Mouse (Mus musculus) erythroblast, embryonic 14.5 days (primary cell): ENCODE data around the gene Kat2a. TPM values are rescaled to one million over a fixed set of nuclear protein-coding genes. Genes with fewer than 3 reads are reported as not detected.

Experiments used
- H3K27me3 ChIP-seq: 2 replicates; pipeline ENCODE4 v1.6.1; 2012; ENCODE audit warnings: inconsistent platforms; ENCODE audit not compliant: control insufficient read depth
- H3K36me3 ChIP-seq: 2 replicates; pipeline ENCODE4 v1.6.1; 2012; ENCODE audit warnings: mild to moderate bottlenecking, inconsistent platforms; ENCODE audit not compliant: control insufficient read depth
- H3K4me1 ChIP-seq: 2 replicates; pipeline ENCODE4 v1.6.1; 2012; ENCODE audit warnings: inconsistent platforms; ENCODE audit not compliant: control insufficient read depth
- H3K4me3 ChIP-seq: replicated peaks from 2 replicates; pipeline ENCODE3; 2012; ENCODE audit warnings: moderate library complexity, mild to moderate bottlenecking, inconsistent platforms
- H3K9me3 ChIP-seq: 2 replicates; pipeline ENCODE4 v1.6.1; 2012; ENCODE audit warnings: low read length, inconsistent platforms, mixed read lengths; ENCODE audit not compliant: control insufficient read depth
- GATA1 ChIP-seq: IDR thresholded peaks from 2 replicates; pipeline ENCODE4 v1.6.1; 2012; ENCODE audit warnings: low read length, inconsistent platforms, mixed read lengths
- TAL1 ChIP-seq: IDR thresholded peaks from 3 replicates; pipeline ENCODE4 v1.6.1; 2012; ENCODE audit warnings: low read length, inconsistent platforms, mixed read lengths
- polyA plus RNA-seq: library from polyadenylated mRNA; stranded (reverse); fragments of >175 nt; gene quantifications from 2 replicates; pipeline ENCODE4 v1.2.3, GENCODE M21; 2012

The Kat2a gene
- polyA plus RNA-seq, 1 experiment = 0.77 TPM

DNA sequence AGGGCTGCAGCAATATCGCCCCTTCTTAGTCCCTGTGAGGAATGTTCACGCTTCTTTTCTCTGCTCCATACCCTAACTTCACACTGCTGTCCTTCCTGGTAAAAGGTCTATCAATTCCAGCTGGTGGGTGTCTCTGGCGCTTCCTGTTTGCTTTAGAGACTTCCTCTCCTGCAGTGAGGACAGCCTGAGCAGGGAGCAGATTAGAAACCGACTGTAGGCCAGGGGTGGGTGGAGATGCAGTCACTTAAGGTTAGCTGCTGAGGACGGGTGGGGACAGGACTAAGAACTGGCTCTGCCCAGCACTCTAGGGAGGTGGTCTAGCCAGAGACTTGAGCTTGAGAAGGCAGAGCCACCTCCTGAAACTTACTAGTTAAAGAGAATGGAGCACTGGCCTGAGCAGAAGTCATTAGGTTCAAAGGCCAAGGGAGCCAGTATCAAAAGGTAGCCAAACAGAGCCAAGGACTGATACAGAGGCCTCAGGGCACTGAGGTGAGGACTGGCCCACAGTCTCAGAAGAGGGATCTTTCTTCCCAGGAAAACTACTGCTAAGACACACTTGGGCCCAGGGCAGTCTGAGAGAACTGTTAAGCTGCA is 12.8 kb upstream of the Kat2a start:
- H3K4me3 ChIP-seq = no peak overlapping the region
- H3K36me3 ChIP-seq = peaks cover 95% of the 10 kb centered on the region
- H3K4me1 ChIP-seq = peaks cover 61% of the 10 kb centered on the region
- H3K9me3 ChIP-seq = no peaks in the 10 kb centered on the region
- TF ChIP-seq GATA1 (no peak), TAL1 (no peak)
- H3K27me3 ChIP-seq = no peaks in the 10 kb centered on the region

DNA sequence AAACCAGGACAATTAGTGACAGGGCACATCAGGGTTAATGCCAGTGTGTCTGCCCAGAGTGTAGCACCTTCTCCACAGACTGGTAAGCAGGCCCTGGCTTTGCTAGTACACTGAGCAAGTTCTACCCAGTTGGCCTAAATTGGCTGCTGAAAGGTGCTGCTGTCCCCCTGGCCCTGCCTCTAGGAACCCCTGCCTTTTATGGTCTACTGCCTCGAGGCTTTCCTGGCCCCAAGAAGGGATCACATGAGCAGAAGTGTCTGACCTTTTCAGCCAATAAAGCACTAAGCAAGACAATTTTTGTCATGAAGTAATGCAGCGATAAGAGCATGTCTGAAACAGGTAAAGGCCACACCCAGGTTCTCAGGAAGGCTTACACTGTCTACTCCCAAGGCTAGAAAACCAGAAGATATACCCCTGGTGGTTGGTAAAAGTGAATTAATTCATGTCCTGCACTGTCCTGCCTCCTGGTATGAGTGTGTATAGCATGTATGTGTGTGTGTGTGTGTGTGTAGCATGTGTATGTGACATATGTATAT is 10.3 kb upstream of the Kat2a start:
- Histone ChIP-seq H3K9me3 (no peaks in the 10 kb centered on the region), H3K36me3 (peaks cover 96% of the 10 kb centered on the region), H3K4me1 (peaks cover 61% of the 10 kb centered on the region), H3K4me3 (no peak overlapping the region), H3K27me3 (no peaks in the 10 kb centered on the region)
- TF ChIP-seq TAL1 = no peak
- no peak for TF ChIP-seq GATA1

DNA sequence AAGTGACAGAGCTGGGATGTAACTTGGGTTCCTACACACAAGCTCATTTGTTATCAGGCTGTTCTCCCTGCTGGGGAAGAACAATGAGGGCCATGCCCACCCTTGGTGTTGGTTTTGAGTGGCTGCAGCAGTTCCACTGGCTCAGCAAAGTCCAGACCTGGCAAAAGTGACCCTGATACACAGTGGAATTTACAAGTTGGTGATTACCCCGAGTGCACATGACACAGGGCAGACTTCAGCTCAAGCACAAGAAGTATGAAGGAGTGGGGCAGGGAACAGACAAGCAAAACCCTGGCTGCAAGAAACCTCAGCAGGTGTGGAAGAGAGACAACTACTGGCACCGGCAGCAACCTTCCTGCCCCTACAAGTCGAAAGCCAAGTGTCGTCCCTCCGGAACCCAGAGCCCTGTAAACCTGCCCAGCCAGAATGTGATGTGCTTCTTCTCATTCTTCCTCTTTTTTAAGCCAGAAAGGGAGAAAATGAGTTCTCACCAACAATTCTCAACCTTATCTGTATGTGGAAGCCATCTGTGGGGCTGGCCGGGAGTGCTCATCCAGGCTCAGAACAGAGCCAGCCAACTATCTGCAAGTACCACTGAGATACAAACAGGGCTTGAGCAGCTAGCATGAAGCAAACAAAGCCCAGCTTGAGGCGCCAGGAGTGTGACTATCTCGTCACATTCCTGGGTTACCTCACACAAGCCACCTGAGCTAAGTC is 9.7 kb upstream of the Kat2a start:
- peaks cover 57% of the 10 kb centered on the region for H3K4me1 ChIP-seq
- no peak overlapping the region for H3K4me3 ChIP-seq
- peaks cover 97% of the 10 kb centered on the region for H3K36me3 ChIP-seq
- no peak for TF ChIP-seq GATA1
- TF ChIP-seq TAL1 = no peak
- H3K9me3 ChIP-seq = no peaks in the 10 kb centered on the region
- H3K27me3 ChIP-seq = no peaks in the 10 kb centered on the region

DNA sequence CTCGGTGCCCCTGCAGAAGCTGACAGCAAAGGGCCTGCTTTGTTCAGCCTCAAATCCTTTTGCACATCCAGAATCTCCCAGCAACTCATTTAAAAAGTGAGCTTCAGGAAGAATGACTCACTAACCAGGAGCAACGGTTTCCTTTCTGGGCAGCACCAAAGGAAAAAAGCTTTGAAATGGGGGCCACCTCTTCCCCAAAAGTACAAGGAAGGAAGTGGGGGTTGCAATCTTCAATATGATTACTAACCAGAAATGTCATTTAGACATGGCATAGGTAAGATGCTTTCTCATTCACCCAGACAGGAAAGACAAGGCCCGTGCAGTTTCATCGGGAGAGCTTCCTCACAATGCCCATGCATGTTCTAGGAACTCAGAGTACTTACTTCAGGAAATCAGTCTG is 9.0 kb upstream of the Kat2a start:
- H3K4me1 ChIP-seq = peaks cover 57% of the 10 kb centered on the region
- TF ChIP-seq GATA1 (no peak), TAL1 (no peak)
- H3K9me3 ChIP-seq = no peaks in the 10 kb centered on the region
- H3K36me3 ChIP-seq = peaks cover 98% of the 10 kb centered on the region
- H3K4me3 ChIP-seq = no peak overlapping the region
- H3K27me3 ChIP-seq = no peaks in the 10 kb centered on the region

DNA sequence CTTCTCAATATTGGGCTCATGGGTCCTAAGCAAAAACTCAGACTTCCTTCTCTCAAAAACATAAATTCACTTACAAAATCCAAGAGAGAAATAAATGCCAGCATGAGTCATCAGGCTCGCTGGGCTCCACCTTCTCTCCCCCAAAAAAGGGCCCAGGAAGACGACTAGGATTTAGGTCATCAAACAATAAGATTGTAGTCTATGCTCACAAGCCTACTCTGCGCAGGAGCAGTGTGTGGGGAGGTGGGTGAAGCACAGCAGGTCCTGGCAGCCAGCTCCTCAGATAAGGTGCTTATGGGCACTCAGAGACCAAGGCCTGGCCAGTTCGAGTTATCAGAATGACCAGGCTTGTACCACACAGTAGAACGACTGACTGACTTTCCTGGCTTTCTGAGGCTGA is 8.1 kb upstream of the Kat2a start:
- H3K4me3 ChIP-seq = no peak overlapping the region
- TF ChIP-seq GATA1 = no peak
- H3K27me3 ChIP-seq = no peaks in the 10 kb centered on the region
- no peaks in the 10 kb centered on the region for H3K9me3 ChIP-seq
- H3K4me1 ChIP-seq = peaks cover 54% of the 10 kb centered on the region
- peaks cover 98% of the 10 kb centered on the region for H3K36me3 ChIP-seq

DNA sequence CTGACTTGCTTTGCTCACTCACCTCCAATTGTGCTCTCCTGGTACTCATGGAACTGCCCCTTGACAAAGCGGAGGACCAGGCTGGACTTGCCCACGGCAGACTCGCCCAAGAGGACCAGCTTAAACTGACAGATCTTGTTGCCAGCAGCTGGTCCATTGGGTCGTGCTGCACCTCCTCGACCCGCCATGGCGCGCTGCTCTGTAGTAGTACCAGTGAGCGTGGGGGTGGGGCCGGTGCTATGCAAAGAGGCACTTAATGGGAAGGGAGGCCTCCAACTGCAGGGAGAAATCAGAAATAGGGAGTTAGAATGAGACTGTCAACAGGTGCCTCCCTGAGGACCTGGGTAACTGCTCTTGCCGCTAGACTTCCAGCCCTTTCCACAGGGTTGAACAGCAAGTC is 7.6 kb upstream of the Kat2a start:
- Histone ChIP-seq H3K4me3 (no peak overlapping the region), H3K9me3 (no peaks in the 10 kb centered on the region), H3K27me3 (no peaks in the 10 kb centered on the region), H3K4me1 (peaks cover 53% of the 10 kb centered on the region), H3K36me3 (peaks cover 98% of the 10 kb centered on the region)
- TF ChIP-seq GATA1 (no peak), TAL1 (no peak)

DNA sequence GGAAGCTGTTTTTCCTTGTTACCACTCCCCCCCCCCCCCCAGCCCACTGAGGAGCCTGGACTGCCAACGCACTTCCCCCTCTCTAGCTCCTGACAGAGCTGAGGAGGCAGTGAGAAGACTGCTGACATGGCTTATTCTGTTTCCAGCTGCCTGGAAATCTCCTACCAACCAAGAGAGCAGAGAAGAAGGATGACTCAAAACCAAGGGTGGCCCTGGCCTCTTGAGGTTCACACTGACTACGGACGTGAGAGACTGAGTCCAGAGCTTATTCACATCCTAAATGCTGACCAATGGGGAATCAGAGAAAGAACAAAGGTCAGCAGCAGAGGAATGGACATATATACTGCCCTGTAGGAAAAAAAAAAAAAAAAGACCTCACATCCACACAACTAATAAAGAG is 7.0 kb upstream of the Kat2a start:
- Histone ChIP-seq H3K4me3 (no peak overlapping the region), H3K36me3 (peaks cover 98% of the 10 kb centered on the region), H3K4me1 (peaks cover 52% of the 10 kb centered on the region), H3K27me3 (no peaks in the 10 kb centered on the region), H3K9me3 (no peaks in the 10 kb centered on the region)
- TF ChIP-seq TAL1 (no peak), GATA1 (no peak)

DNA sequence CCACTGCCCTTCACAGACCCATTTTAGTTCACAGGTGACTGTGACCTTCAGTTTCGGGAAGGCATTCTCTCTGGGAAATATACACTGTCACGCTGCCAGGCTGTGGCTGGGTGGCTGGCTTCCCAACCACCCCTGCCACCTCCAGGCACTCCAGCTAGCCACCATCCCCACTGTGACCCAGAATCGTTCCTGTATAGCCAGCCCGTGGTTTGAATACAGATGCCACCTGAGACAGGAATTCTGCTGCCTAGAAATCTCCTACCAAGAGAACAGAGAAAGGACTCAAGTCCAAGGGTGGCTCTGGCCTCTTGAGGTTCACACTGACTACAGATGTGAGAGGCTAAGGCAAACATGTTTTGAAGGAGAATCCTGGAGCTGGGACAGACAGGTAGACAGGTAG is 6.6 kb upstream of the Kat2a start:
- no peak for TF ChIP-seq GATA1
- TF ChIP-seq TAL1 = no peak

DNA sequence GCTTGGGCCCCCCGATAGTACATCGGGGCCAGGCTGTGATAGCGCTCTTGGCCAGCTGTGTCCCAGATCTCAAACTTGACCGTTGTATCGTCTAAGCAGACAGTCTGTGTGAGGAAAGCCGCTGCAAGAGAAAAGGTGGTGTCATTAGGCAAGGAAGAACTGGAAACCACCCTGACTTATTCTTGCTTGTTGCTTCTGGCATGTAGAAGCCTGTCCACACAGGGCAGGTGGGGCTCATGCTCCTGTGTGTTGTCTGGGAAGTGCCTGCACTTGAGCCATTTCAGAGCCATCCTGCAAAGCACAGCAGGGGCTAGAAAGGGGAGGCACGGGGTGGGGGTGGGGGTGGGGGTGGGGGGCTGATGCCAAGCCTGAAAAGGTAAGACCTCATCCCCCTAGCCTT is 6.2 kb upstream of the Kat2a start:
- no peaks in the 10 kb centered on the region for H3K27me3 ChIP-seq
- peaks cover 100% of the 10 kb centered on the region for H3K36me3 ChIP-seq
- no peak overlapping the region for H3K4me3 ChIP-seq
- TF ChIP-seq GATA1 = no peak
- no peak for TF ChIP-seq TAL1
- H3K4me1 ChIP-seq = peaks cover 55% of the 10 kb centered on the region
- no peaks in the 10 kb centered on the region for H3K9me3 ChIP-seq

More for the DNA sequence above, 6.6 kb upstream of the Kat2a start:
- no peaks in the 10 kb centered on the region for H3K9me3 ChIP-seq
- peaks cover 53% of the 10 kb centered on the region for H3K4me1 ChIP-seq
- no peak overlapping the region for H3K4me3 ChIP-seq
- H3K27me3 ChIP-seq = no peaks in the 10 kb centered on the region
- H3K36me3 ChIP-seq = peaks cover 99% of the 10 kb centered on the region
